Mouse (Mus musculus): ENCODE results near the gene Lin9.
"Not testable (repeated sequence)": the region's sequence is repeated elsewhere in the genome, so short reads cannot be mapped to it uniquely, and the experiment has no call there.

Gene Lin9

GRCm38 (mm10) chr1:180641137-180641517 is at the start of gene Lin9:
TSS of gene Lin9 (plus strand) at chr1:180641150.
- DNase-seq (ENCODE audit: extremely low spot score), result peak; percentile 96

- DNase-seq (ENCODE audit: extremely low spot score), result no peak
Measured at GRCm38 (mm10) chr1:180600578-180600977, 40.4 kb upstream of the Lin9 start.

DNA sequence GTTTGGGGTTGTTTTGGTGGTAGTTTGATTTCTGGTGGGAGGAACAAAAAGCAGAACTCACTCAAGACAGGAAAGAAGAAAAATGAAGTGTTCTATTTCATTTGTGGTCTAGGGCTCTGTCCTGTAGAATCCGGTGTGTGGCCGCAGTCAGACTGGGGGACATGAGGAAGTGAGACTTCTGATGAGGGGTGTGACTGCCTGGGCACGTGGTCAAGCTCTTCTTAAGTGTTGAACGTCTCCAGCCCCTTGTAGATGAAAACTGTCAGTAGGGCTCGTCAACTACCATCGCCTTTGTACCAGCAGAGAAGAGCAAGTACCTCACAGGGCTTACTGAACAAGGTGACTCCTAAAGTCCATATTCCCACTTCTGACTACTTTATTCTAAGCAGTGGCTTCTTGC is 39.1 kb upstream of the Lin9 start:
- no peak for DNase-seq (ENCODE audit: extremely low spot score)

DNA sequence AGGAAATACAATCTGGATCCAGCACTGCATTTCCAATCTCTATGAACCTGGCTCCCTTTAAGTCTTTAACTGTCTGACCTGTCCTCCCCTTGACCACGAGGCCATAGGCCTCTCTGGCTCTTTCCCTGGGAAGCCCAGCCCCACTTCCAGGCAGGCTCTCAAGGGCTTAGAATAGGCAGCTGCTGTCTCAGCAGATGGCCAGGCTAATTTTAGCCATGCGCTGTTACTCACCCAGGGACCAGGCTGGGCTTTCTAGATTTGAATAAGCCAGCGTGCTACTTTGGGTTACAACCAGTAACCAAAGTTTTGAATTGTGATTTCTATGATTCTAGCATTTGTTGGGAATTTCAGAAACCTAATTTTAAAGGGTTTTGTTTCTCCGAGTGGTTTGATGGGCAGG is 36.4 kb upstream of the Lin9 start:
- DNase-seq (ENCODE audit: extremely low spot score), result no peak

GRCm38 (mm10) chr1:180606106-180606505 is 34.8 kb upstream of the Lin9 start:
- DNase-seq (ENCODE audit: extremely low spot score), result no peak

DNA sequence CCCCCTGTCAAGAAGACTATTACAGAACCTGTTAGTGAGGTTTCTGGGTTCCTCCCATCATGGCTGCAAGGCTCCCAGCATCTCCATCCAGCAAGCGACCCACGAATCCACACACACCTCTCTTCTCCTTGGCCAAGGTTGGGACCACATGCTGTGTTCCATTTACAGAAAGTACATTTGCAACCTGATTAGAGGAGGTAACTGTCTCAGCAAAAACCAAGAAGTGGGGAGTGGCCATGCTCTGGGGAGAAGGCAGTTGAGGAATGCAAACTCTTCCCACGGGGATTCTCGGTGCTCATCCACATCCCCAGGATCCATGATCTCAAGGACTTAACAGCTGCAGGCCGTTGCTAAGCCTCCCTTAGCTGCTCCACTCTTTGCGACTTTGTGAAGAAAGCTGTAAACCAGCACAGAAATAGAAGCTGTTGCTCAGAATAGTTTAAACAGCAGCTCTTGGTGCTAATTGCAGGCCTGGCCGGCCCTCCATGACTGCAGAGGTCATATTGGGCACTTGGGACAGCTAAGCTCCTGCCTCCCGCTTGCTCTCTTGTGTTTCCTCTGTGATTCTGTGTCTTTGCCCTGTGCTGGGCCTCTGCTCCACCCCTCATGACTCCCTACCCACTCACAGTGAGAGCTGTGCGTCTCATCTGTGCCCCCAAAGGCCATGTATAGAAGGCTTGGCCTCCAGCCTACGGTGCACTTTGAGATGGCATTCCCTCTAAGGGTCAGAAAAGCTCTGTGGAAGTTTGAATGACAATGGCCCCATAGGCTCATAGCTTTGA is 34.0 kb upstream of the Lin9 start:
- DNase-seq (ENCODE audit: extremely low spot score), result no peak

DNA sequence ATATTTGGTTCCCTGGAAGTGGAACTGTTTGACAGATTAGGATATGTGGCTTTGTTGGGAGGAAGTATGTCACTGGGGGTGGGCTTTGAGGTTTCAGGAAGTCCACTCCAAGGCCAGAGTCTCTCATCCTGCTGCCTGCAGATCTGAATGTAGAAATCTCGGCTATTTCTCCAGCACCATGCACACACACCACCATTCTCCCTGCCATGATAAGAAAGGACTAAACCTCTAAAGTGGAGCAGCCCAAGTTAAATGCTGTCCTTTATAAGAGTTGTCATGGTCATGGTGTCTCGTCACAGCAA is 33.4 kb upstream of the Lin9 start:
- no peak for DNase-seq (ENCODE audit: extremely low spot score)

DNA sequence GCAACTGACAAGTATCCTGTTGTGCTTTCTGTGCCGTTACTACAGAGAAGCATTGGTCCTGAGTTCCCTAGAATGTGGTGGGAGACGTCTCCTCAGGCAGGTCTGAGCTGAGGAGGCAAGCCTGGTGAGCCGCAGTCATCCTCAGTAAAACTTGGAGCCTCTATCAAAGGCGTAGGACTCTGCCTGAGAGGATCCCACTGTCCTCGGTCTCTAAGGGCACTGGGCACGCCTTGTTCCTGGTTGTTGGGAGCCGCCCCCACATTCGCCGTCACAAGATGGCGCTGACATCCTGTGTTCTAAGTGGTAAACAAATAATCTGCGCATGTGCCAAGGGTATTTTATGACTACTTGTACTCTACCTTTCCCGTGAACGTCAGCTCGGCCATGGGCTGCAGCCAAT is 29.1 kb upstream of the Lin9 start:
- not testable (repeated sequence) for DNase-seq (ENCODE audit: extremely low spot score)

DNA sequence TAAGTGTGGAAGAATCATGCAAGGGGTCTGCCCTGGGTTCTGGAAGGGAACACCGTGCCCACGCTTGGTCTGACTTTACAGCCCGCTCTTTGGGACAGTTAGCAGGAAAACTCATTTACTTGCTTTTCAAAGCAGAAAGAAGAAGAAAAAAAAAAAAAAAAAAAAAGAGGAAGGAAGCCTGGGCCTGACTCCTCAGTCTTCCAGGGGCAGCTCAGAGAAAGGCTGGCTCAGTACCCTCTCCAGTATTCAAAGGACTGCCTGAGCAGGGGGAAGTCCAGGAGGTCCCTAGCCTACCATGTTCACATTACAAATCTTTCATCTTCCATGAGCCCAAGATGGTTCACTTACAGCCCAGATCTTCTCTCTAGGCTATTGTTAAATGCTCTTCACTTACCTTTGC is 24.2 kb upstream of the Lin9 start:
- DNase-seq (ENCODE audit: extremely low spot score), result no peak

DNA sequence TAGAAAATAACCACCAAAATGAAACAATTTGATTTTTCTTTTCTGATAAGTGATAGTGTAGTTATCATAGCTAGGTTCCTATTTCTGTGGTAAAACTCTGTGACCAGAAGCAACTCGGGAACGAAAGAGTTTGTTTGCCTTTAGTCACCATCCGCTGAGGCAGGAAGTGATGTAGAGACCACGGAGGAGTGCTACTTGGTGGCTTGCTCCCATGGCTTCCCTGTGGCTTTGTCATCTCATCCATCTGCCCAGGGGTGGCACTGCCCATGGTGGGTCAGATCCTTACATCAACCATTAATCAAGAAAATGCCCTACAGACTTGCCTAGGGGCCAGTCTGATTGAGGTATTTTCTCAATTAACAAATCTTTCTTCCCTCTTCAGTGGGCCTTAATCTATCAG is 18.6 kb upstream of the Lin9 start:
- no peak for DNase-seq (ENCODE audit: extremely low spot score)

GRCm38 (mm10) chr1:180623911-180624310 is 17.0 kb upstream of the Lin9 start:
- DNase-seq (ENCODE audit: extremely low spot score), result no peak

- DNase-seq (ENCODE audit: extremely low spot score), result no peak
Measured at GRCm38 (mm10) chr1:180626141-180626540, 14.8 kb upstream of the Lin9 start.

- not testable (repeated sequence) for DNase-seq (ENCODE audit: extremely low spot score)
Measured at GRCm38 (mm10) chr1:180637796-180638195, 3.2 kb upstream of the Lin9 start.

DNA sequence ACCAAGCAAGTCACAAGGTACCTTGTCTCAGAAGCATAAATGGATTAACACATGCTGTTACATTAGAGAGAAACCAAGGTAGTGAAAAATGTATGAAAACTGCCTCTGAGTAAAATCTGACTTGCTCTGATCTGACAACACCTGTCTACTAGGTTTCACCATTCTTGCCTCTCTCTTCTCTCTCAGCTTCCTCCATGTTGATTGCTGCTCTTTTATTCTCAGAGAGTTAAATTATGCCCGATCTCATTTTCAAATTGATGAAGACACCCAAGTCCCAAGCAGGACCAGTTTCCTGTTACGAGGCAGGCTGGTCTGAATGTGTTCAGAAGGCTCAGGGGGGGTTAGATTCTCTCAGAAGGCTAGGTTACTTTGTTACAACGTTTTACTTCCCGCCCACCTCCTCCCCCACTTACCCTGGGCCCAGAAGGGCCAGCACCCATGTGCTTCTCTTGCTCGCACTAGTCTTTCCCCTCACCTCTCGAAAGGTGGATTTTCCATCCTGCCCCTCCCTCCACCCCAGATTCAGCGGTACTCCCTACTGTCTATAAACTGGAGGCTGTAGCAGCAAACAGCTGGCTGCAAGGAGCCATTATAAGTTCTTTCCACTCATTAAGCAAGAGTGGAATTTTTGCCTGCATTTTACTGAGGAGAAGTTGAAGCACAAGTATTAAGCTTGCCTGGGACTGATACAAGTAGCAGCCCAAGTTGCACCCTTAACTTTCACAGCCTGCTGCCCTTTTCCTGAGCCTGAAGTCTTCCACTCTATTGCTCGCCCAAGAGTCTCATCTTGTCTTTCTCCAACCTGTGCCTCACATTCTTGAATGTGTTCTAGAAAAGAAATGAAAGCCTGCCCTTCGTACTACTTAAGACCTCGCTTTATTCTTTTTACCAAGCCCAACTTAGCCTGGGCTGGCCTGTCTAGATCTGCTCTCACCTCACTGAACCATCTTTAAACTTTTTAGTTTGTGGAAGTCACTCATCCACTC is 1.2 kb upstream of the Lin9 start:
- peak; percentile 10 for DNase-seq (ENCODE audit: extremely low spot score)

GRCm38 (mm10) chr1:180640605-180641125 is 285 bp upstream of the Lin9 start:
- peak; percentile 77 for DNase-seq (ENCODE audit: extremely low spot score)

- no peak for DNase-seq (ENCODE audit: extremely low spot score)
Measured at GRCm38 (mm10) chr1:180641518-180642227, 723 bp downstream of the Lin9 start.

DNA sequence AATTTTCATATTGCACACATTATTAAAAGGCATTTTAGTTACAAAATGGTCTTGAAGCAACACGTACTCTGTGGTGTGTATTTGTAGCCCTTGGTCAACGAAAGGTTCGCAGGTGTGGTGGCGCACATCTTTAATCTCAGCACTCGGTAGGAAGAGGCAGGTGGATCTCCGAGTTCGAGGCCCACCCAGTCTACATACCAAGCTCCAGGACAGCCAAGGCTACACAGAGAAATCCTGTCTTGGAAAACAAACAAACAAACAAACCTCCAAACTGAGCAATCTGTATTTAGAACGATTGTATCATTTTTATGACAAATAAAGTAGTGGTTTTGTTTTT is 1.2 kb downstream of the Lin9 start:
- DNase-seq (ENCODE audit: extremely low spot score), result no peak

GRCm38 (mm10) chr1:180691284-180691683 is 50.3 kb downstream of the Lin9 start:
- no peak for DNase-seq (ENCODE audit: extremely low spot score)

DNA sequence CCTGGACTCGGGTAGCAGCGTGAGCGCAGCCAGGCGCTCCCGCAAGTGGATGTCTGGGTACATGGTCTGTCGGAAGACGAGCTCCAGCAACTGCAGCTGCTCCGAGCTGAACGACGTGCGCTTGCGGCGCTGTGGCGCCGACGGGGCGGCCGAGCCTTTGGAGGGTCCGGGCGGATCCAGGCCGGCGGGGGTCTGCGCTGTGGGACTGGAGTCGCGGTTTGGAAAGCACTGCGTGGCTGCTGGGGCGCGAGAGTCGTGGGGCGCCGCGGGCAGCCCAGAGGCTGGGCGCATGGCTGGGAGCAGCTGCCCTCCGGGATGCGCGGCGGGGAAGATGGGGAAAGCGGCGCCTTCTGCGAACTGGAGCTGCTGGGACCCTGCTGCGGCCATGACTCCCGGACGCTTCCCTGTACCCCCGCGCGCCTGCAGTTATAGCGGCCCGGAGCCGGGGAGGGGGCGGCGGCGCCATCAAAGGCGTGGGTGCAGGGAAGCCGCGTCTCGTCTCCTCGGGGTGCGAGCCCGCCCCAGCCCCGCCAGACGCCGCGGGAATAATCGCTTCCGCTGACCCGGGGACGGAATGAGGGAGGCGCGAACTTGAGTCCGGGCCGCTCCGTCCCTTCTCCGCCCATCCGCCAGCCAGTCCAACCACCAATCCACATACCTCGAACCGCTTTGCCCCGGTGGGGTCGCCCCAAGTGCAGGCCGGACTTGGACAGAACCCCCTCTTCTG is 55.8 kb downstream of the Lin9 start, which contains the start of gene Mixl1:
TSS of gene Mixl1 (minus strand) at position 409 of the 727 bp plus-strand sequence.
- peak; percentile 47 for DNase-seq (ENCODE audit: extremely low spot score)

DNA sequence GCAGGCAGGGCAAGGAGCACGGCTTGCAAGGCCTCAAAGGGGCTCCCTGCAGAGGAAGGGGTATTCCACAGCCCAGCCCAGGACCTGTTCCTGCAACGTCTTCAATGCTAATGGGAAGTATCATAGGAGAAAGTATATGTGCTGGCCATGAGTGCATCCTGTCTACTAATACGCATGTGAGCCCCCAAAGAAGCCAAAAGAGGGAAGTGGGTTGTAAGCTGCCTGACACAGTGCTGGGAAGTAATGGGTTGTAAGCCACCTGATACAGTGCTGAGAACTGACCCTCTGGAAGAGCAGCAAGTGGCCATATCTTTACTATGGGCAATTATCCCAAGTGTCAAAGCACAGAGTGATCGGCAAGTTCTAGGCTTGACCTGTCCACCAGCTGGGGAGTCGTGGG is 57.1 kb downstream of the Lin9 start:
- DNase-seq (ENCODE audit: extremely low spot score), result no peak

DNA sequence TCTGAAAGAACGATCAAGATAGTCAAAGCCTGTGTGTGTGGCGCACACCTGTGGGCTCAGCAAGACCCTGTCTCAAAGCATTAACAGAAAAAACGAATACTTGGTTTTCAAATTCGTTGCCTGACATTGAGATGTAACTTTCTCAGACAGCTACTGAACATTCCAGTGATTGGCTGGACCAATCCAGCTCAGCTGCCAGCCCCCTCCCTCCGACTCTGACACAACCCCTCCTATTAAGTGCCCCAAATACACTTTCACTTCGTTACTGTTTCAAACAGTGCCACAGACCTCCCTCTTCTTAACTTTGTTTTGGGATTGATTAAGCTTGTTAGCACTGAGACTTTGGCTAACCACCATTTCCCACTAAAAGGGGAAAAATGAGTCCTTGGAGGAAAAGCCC is 62.5 kb downstream of the Lin9 start:
- DNase-seq (ENCODE audit: extremely low spot score), result no peak

All from embryo, embryonic 9.5 days (tissue).